Mouse (Mus musculus) testis, adult 2 months (tissue): Measurements from ENCODE around the gene Ttpal.

ENCODE experiments used
- CTCF ChIP-seq: fragments of 200-500 bp; IDR thresholded peaks from 2 replicates; pipeline ENCODE4 v1.5.1; 2012; ENCODE audit warnings: low read depth, mild to moderate bottlenecking, inconsistent platforms, low read length, moderate library complexity; ENCODE audit not compliant: control insufficient read depth, insufficient read depth, insufficient replicate concordance
- POLR2A ChIP-seq: fragments of 200-500 bp; IDR thresholded peaks from 2 replicates; pipeline ENCODE4 v1.6.1; 2012; ENCODE audit warnings: low read depth, mild to moderate bottlenecking, inconsistent platforms, low read length, moderate library complexity; ENCODE audit not compliant: control insufficient read depth

DNA sequence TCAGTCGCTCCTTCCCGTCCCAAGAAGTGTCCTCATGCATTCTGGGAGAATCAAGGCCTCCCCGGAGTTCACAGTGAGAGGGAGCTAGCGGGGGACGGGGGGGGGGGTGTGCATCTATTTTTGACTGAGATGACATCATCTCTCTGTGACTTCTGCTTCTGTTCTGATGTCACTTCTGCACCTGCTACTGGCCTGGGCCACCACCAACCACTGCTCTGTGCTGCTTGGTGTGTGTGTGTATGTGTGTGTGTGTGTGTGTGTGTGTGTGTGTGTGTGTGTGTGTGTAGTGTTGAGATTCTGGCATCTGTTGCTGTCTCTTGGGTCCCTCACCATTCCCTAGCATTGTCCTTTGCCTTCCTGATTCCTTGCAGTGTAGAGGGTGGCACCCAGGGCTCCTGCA lies 14.6 kb upstream of the Ttpal start:
- TF ChIP-seq POLR2A (no peak; the same call in 1 of the 2 replicates), CTCF (no peak)
